Mouse (Mus musculus): ENCODE data around the gene Rhoq. TPM values are rescaled to one million over a fixed set of nuclear protein-coding genes. Genes with fewer than 3 reads are reported as not detected.

Rhoq gene
- polyA plus RNA-seq, 1 experiment from 2014 or later, result 2.7 TPM

GRCm38 (mm10) chr17:86938683-86939082 is 24.2 kb upstream of the Rhoq start:
- H3K27ac ChIP-seq, result no peak overlapping the region
- H3K9ac ChIP-seq, result no peak overlapping the region
- no peaks in the 10 kb centered on the region for H3K36me3 ChIP-seq
- ATAC-seq, result no peak
- H3K27me3 ChIP-seq (replicated peaks), result peaks cover 62% of the 10 kb centered on the region
- H3K9me3 ChIP-seq (replicated peaks), result no peaks in the 10 kb centered on the region
- no peak overlapping the region for H3K4me2 ChIP-seq
- WGBS (ENCODE audit: insufficient replicate concordance), result 54% methylated on average over 7 of the region's 7 CpGs
- H3K4me1 ChIP-seq, result 0 out of 2 replicates have a peak, but pooled peaks cover 6% of the 10 kb centered on the region
- no peak overlapping the region for H3K4me3 ChIP-seq

GRCm38 (mm10) chr17:86942112-86942511 is 20.8 kb upstream of the Rhoq start:
- WGBS (ENCODE audit: insufficient replicate concordance), result 44% methylated on average over 6 of the region's 6 CpGs
- Histone ChIP-seq H3K4me2 (no peak overlapping the region), H3K27me3 (replicated peaks) (peaks cover 46% of the 10 kb centered on the region), H3K4me3 (no peak overlapping the region), H3K9me3 (replicated peaks) (no peaks in the 10 kb centered on the region), H3K36me3 (no peaks in the 10 kb centered on the region), H3K27ac (no peak overlapping the region), H3K9ac (no peak overlapping the region), H3K4me1 (0 out of 2 replicates have a peak, but pooled peaks cover 6% of the 10 kb centered on the region)
- no peak for ATAC-seq

- H3K4me3 ChIP-seq, result no peak overlapping the region
- 72% methylated on average over 6 of the region's 6 CpGs for WGBS (ENCODE audit: insufficient replicate concordance)
- no peak overlapping the region for H3K27ac ChIP-seq
- ATAC-seq, result no peak
- H3K9me3 ChIP-seq (replicated peaks), result no peaks in the 10 kb centered on the region
- no peak overlapping the region for H3K4me2 ChIP-seq
- peaks cover 36% of the 10 kb centered on the region for H3K27me3 ChIP-seq (replicated peaks)
- H3K36me3 ChIP-seq, result no peaks in the 10 kb centered on the region
- no peaks in the 10 kb centered on the region for H3K4me1 ChIP-seq
- no peak overlapping the region for H3K9ac ChIP-seq
These were observed 19.7 kb upstream of the Rhoq start for GRCm38 (mm10) chr17:86943158-86943557.

GRCm38 (mm10) chr17:86946078-86946477 is 16.8 kb upstream of the Rhoq start:
- no peaks in the 10 kb centered on the region for H3K4me1 ChIP-seq
- ATAC-seq, result no peak
- WGBS (ENCODE audit: insufficient replicate concordance), result 26% methylated on average over 3 of the region's 4 CpGs
- no peak overlapping the region for H3K4me3 ChIP-seq
- H3K9me3 ChIP-seq (replicated peaks), result no peaks in the 10 kb centered on the region
- no peak overlapping the region for H3K27ac ChIP-seq
- H3K36me3 ChIP-seq, result no peaks in the 10 kb centered on the region
- H3K9ac ChIP-seq, result no peak overlapping the region
- no peak overlapping the region for H3K4me2 ChIP-seq
- H3K27me3 ChIP-seq (replicated peaks), result peaks cover 19% of the 10 kb centered on the region

GRCm38 (mm10) chr17:86947840-86948796 is 14.8 kb upstream of the Rhoq start, which contains the start of gene Atp6v1e2:
TSS of gene Atp6v1e2 (minus strand) at chr17:86947897.
- Histone ChIP-seq H3K27ac (no peak within 1 kb of the TSS), H3K9ac (no peak within 1 kb of the TSS), H3K9me3 (replicated peaks) (no peaks in the 10 kb centered on the region), H3K36me3 (no peaks in the 10 kb centered on the region), H3K4me2 (no peak within 1 kb of the TSS), H3K27me3 (replicated peaks) (peaks cover 4% of the 10 kb centered on the region; the same call in 1 of the 2 replicates), H3K4me1 (no peaks in the 10 kb centered on the region), H3K4me3 (no peak within 1 kb of the TSS)
- WGBS (ENCODE audit: insufficient replicate concordance), result 83% methylated on average over 28 of the region's 28 CpGs
- no peak for ATAC-seq

- Histone ChIP-seq H3K27ac (no peak overlapping the region), H3K27me3 (replicated peaks) (0 out of 2 replicates have a peak, but pooled peaks cover 4% of the 10 kb centered on the region), H3K4me3 (no peak overlapping the region), H3K36me3 (no peaks in the 10 kb centered on the region), H3K9ac (no peak overlapping the region), H3K4me2 (no peak overlapping the region), H3K9me3 (replicated peaks) (no peaks in the 10 kb centered on the region), H3K4me1 (no peaks in the 10 kb centered on the region)
- ATAC-seq, result no peak
- WGBS (ENCODE audit: insufficient replicate concordance), result 65% methylated on average over 6 of the region's 6 CpGs
These were observed 14.1 kb upstream of the Rhoq start for GRCm38 (mm10) chr17:86948801-86949200.

GRCm38 (mm10) chr17:86957239-86957638 is 5.6 kb upstream of the Rhoq start:
- no peaks in the 10 kb centered on the region for H3K9me3 ChIP-seq (replicated peaks)
- no peak overlapping the region for H3K4me2 ChIP-seq
- H3K4me1 ChIP-seq, result 0 out of 2 replicates have a peak, but pooled peaks cover 9% of the 10 kb centered on the region
- no peak overlapping the region for H3K27ac ChIP-seq
- no peak for ATAC-seq
- peaks cover 13% of the 10 kb centered on the region; the same call in 1 of the 2 replicates for H3K27me3 ChIP-seq (replicated peaks)
- H3K4me3 ChIP-seq, result no peak overlapping the region
- 79% methylated on average over 5 of the region's 5 CpGs for WGBS (ENCODE audit: insufficient replicate concordance)
- no peak overlapping the region for H3K9ac ChIP-seq
- H3K36me3 ChIP-seq, result no peaks in the 10 kb centered on the region

GRCm38 (mm10) chr17:86957968-86958367 is 4.9 kb upstream of the Rhoq start:
- no peaks in the 10 kb centered on the region for H3K36me3 ChIP-seq
- no peaks in the 10 kb centered on the region for H3K9me3 ChIP-seq (replicated peaks)
- no peak overlapping the region for H3K9ac ChIP-seq
- no peak overlapping the region for H3K4me3 ChIP-seq
- peak overlapping the region; percentile 38 for H3K4me2 ChIP-seq
- H3K27me3 ChIP-seq (replicated peaks), result peaks cover 20% of the 10 kb centered on the region
- 43% methylated on average over 14 of the region's 14 CpGs for WGBS (ENCODE audit: insufficient replicate concordance)
- 0 out of 2 replicates have a peak, but pooled peaks cover 10% of the 10 kb centered on the region for H3K4me1 ChIP-seq
- H3K27ac ChIP-seq, result no peak overlapping the region
- no peak for ATAC-seq

GRCm38 (mm10) chr17:86961301-86961841 is 1.5 kb upstream of the Rhoq start:
- H3K9ac ChIP-seq, result no peak overlapping the region
- H3K27me3 ChIP-seq (replicated peaks), result peaks cover 39% of the 10 kb centered on the region
- H3K4me3 ChIP-seq, result no peak overlapping the region
- no peak for ATAC-seq
- peaks cover 22% of the 10 kb centered on the region; the same call in 1 of the 2 replicates for H3K4me1 ChIP-seq
- H3K9me3 ChIP-seq (replicated peaks), result no peaks in the 10 kb centered on the region
- H3K27ac ChIP-seq, result no peak overlapping the region
- no peak overlapping the region for H3K4me2 ChIP-seq
- no peaks in the 10 kb centered on the region for H3K36me3 ChIP-seq
- 51% methylated on average over 8 of the region's 8 CpGs for WGBS (ENCODE audit: insufficient replicate concordance)

GRCm38 (mm10) chr17:86962297-86962893 is 487 bp upstream of the Rhoq start:
- peak overlapping the region; percentile 69 for H3K4me3 ChIP-seq
- no peaks in the 10 kb centered on the region for H3K9me3 ChIP-seq (replicated peaks)
- peaks cover 39% of the 10 kb centered on the region for H3K27me3 ChIP-seq (replicated peaks)
- peak overlapping the region; percentile 58 for H3K27ac ChIP-seq
- ATAC-seq, result peak; percentile 13; the same call in 1 of the 2 replicates
- WGBS (ENCODE audit: insufficient replicate concordance), result 2% methylated on average over 24 of the region's 24 CpGs
- no peaks in the 10 kb centered on the region for H3K36me3 ChIP-seq
- H3K4me1 ChIP-seq, result peaks cover 22% of the 10 kb centered on the region; the same call in 1 of the 2 replicates
- H3K9ac ChIP-seq, result peak overlapping the region; percentile 74
- peak overlapping the region; percentile 93 for H3K4me2 ChIP-seq

GRCm38 (mm10) chr17:86963586-86963902 is 662 bp downstream of the Rhoq start:
- H3K36me3 ChIP-seq, result no peaks in the 10 kb centered on the region
- H3K9me3 ChIP-seq (replicated peaks), result no peaks in the 10 kb centered on the region
- peak overlapping the region; percentile 74 for H3K9ac ChIP-seq
- WGBS (ENCODE audit: insufficient replicate concordance), result 0% methylated on average over 22 of the region's 26 CpGs
- H3K27ac ChIP-seq, result peak overlapping the region; percentile 58
- peak; percentile 19 for ATAC-seq
- H3K4me2 ChIP-seq, result peak overlapping the region; percentile 93
- peaks cover 22% of the 10 kb centered on the region; the same call in 1 of the 2 replicates for H3K4me1 ChIP-seq
- H3K27me3 ChIP-seq (replicated peaks), result peaks cover 39% of the 10 kb centered on the region
- H3K4me3 ChIP-seq, result peak overlapping the region; percentile 69

- Histone ChIP-seq H3K9ac (peak overlapping the region; percentile 74), H3K4me2 (peak overlapping the region; percentile 93), H3K4me1 (peaks cover 22% of the 10 kb centered on the region; the same call in 1 of the 2 replicates), H3K27me3 (replicated peaks) (peaks cover 39% of the 10 kb centered on the region), H3K36me3 (no peaks in the 10 kb centered on the region), H3K9me3 (replicated peaks) (no peaks in the 10 kb centered on the region), H3K4me3 (peak overlapping the region; percentile 69), H3K27ac (no peak overlapping the region)
- ATAC-seq, result no peak
- WGBS (ENCODE audit: insufficient replicate concordance), result 6% methylated on average over 6 of the region's 6 CpGs
These were observed 1.2 kb downstream of the Rhoq start for GRCm38 (mm10) chr17:86964041-86964440.
